Mouse (Mus musculus) lung, postnatal 36 days (tissue): Measurements from ENCODE around the gene Tbcd.

Source experiments
- DNase-seq: peaks from one replicate; pipeline ENCODE4 v3.0.0; 2022; ENCODE audit warnings: mixed read lengths

Tbcd gene

GRCm38 (mm10) chr11:121451753-121452635 is at the start of gene Tbcd:
Gene Tbcd (plus strand): TSS chr11:121451949.
- DNase-seq: peak; percentile 95

DNA sequence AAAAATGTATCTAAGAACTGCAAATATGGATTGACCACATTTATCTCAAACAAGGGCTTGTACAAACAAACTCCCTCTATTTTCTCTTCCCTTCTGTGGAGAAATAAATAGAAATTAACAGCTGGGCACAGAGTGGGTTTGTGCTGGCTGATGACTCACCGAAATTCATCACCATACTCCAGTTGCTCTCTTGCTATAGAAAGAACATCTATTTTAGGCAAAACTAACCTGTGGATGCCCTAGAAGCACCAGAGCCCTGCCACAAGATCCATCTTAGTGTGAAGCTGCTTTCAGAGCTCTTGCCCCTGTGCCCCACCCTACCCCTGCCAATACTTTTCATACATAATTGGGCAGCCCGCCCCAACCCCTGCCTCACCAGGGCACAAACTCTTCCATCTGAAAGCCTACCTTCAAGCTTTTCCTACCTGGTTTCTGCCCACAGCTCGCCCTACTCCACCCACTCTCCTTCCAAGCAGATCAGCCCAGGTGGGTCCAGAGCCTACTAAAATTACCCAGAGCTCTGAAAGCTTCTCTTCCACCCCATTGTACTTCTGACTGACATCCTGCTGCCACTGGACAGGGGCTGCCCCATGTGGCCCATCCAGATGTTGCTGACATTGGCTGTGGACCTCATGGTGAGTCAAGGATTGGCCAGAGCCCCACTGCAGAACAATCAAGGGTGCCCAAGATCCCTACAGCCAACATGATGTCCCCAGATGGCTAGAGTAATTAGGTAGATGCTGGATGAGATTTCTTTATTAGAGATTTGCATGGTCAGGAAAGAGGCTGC is 44.2 kb upstream of the Tbcd start:
- DNase-seq: no peak

DNA sequence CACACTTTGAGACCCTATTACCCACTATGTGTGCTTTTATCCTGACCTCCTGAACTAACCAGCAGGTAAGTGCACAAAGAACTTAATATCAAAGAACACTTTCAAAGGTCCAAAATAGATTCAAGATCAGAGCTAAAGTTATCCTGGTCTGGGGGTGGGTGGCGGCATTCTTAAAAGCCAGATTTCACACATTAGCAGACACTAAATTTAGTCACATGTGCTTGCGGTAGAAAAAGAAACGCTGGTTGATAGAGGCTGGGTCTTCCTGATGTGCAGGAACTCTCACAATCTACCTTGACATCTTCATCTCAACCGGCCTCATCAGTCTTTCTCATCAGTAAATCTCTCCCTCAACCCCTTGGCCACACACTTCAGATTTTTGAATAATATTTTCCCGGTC is 37.0 kb upstream of the Tbcd start:
- DNase-seq: no peak

DNA sequence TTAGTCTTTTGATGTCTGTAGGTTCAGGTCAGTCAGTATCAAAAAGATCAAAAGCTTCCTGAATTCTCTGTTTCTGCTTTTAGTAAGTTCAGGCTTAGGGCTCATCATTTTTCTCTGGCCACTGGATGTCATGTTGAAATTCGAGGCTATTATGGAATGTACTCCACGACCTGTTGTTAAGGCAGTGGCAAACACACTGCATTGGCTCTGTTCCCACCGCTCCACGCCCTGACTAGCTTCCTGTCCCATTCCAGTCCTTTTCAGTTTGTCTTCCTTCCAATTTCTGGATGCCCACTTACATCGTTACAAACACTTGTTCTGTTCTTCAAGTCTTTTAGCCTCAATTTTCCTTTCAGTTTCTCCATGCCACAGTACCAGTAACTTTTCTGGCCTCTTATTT is 36.4 kb upstream of the Tbcd start:
- DNase-seq: peak; percentile 42

DNA sequence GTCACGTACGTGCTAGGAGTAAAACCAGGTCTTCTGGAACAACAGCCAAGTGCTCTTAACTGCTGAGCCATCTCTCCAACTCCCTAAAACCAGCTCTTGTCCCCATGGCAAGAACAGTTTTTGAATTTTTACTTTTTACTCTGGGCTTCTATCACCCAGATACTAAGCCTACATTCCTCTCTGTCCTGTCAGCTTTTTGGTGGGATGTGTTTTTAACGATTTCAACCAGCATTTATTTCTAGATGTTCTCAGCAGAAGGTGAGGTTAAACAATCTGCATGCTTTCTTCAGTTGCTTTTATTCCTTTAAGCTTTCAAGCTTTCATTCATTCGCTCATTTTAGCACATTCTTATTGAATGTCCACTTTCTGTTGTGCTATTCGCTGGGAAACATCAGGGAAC is 33.8 kb upstream of the Tbcd start:
- no peak for DNase-seq

DNA sequence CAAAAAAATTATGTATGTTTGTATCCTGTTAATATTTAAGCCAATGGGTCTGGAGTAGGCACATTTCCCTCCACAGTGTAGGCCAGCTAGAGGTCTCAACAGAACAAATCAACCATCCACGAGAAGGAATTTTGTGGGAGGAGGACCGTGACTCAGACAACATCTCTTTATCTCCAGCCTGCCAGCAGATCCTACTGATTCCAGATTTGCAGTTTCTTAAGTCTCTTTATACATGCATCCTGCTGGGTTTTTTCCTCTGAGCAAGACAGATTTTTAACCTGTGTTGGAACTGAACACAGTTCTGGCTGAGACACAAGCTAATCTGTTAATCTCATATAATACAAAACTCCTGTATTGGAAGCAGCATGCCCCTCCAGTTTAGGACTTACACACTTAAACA is 32.8 kb upstream of the Tbcd start:
- no peak for DNase-seq

GRCm38 (mm10) chr11:121420379-121420778 is 31.4 kb upstream of the Tbcd start:
- no peak for DNase-seq

DNA sequence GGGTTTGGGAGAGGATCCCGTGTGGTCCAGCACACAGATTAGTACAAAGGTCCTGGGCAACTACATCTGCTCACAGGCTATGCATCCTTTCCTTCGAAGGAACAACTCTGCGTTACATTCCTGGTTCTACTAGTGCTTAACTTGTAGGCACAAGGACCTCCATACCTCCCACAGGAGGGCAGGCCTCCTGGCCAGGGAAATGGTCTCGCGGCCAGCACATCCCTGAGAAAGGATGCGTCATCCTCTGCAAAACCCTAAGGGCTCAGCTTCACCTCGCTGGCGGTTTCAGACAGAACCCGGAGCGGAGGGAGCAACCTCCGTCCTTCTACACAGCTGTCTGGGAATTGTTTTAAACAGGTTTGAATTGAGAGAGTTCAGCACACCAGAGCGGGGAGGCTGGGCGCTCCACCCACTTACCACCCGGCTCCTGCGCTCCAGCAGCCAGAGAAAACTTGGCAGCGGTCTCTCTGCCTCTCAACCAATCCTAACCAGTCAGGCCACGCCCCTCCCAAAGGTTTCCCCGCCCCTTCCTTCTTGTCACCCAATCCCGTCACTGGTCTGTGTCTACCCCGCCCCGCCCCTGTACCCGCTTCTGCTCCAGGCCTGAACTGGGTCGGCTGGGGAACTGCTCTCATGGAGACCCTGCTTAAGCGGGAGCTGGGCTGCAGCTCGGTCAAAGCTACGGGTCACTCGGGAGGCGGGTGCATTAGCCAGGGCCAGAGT is 30.8 kb upstream of the Tbcd start, which contains the start of gene Fn3krp:
Gene Fn3krp, plus strand, starts transcription at position 572 of the 723 bp plus-strand sequence.
- peak; percentile 100 for DNase-seq

DNA sequence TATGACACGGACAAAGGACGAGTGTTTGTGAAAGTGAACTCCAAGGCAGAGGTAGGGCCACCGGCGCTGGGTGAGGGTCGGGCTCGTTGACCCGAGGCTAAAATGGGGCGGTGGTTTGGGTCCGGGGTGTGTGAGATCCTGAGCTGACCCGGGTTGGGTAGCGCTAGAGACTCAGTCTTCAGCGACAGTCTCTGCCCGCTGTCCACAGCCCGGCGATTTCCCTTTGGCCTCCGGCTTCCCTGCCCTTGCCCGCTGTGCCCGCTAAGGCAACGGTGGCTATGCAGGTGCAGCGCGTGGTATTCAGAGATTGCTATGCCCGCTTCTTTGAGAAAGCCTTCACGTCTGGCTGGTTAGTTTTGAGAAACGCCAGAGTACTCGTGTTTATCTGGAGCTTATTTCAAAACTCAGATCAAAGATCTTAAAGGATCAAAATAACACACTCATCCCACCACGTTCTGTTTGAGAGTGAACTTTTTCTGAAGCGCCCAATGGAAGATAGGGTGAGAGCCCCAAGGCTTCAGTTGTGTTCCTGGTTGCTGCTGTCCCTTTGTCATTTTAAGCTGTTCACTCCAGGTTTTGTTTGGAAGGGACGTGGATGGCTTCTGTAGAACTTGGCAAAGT is 30.1 kb upstream of the Tbcd start:
- DNase-seq: peak; percentile 16

DNA sequence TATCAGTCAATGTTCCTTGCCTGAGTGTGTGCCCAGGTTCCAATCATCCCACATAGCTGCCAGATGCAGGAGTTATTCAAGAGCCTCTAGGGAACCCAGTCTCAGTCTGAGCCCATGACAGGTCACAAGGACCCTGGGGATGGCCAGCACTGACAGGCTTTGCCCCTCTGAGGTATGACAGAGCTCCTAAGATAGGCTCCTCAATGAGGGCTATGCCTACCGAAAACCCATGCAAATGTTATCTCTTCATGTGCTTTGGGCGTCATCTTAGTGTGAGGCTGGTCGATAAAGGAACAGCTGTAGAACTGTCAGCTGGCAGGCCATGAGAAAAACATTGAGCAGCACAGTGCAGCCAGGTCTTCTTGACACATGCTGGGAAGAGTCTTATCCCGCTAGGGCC is 18.4 kb upstream of the Tbcd start:
- no peak for DNase-seq

- DNase-seq: peak; percentile 96
These were observed 17.3 kb upstream of the Tbcd start, which contains the start of gene Fn3k for GRCm38 (mm10) chr11:121434156-121435155. Gene Fn3k (plus strand): TSS chr11:121434913.

- DNase-seq: no peak
These were observed 14.5 kb upstream of the Tbcd start for GRCm38 (mm10) chr11:121437236-121437635.

GRCm38 (mm10) chr11:121439686-121440292 is 12.0 kb upstream of the Tbcd start:
- DNase-seq: no peak

GRCm38 (mm10) chr11:121441653-121442052 is 10.1 kb upstream of the Tbcd start:
- no peak for DNase-seq

GRCm38 (mm10) chr11:121442076-121442475 is 9.7 kb upstream of the Tbcd start:
- no peak for DNase-seq

DNA sequence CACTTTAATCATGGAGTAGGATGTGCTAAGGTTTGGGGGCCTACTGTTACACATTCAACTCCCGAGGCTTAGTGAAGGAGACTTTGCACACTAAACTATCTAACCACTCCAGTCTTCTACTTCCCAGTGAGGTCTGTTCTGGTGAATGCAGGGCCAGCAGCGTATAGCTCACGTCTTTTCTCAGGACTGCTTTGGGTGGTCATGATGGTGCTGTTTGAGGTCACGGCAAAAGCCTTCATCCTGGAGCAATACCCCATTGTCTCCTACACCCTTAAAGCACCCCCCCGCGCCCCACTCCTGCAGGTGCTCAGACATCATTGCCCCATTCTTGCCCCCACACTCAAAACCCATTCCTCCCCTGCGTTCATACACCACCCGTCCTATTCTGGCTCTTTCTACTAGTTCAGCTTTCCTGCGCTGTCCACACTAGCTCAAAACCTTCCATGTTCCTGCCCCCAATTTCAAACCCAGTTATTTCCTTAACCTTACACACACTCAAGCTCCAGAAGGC is 478 bp upstream of the Tbcd start:
- DNase-seq: no peak

- no peak for DNase-seq
These were observed 6.1 kb downstream of the Tbcd start for GRCm38 (mm10) chr11:121457874-121458273.

GRCm38 (mm10) chr11:121467408-121467807 is 15.7 kb downstream of the Tbcd start:
- DNase-seq: no peak

DNA sequence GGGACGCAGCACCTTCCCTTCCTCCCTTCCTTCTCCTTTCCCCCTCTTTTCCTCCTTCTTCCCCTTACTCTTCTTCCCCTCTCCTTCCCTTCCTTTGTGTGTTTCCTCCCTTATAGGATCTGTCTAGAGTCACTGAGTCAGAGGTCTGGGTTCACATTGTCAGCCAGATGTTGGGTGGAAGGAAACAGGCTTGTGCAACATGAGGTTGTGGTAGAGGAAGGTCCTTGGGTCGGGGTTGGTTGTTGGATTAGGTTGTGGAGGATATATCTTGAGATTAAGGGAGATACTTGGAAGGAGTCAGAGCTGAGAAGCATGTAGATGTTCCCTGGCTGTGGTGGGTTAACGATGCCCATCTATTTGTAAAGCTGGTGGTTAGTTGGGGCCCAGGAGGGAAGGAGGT is 23.1 kb downstream of the Tbcd start:
- no peak for DNase-seq

DNA sequence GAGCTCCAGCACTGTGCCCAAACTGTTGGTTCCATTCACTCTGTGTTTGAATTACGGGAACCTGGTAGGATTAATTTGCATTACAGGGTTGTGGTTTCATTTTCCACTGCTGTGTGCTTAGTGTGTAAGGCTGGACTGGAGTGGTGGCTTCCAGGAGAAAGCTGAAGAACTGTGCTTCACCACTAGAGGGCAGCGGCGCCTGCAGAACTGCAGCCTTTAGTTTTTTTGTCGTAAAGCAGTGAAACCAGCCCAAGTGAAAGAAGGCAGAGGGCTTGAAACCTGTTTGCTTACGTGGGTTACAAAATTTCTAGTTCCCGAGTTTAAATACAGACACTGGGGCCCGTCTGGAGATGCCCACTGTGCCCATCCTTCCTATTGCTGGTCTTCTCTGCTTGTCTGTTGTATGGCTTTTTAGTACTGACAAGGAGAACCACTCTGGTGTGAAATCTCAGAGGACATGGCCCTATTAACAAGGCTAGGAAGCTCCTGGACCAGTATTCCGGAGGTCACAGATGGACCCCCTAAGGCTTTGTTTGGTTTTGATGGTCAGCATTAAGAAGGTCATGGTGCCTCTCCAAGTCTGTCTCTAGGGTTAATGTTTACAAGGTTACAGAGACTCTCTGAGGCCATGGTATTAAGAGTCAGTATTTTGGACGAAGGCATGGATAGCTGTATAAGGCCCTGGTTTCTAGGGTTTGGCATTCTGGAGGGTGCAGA is 24.1 kb downstream of the Tbcd start:
- DNase-seq: peak; percentile 85
